In genomic region chr4:149066672-149067551, GRCm38 (mm10) we compare ENCODE assay signal across 9 mouse cellular contexts. TPM values are rescaled to one million over a fixed set of nuclear protein-coding genes. Genes with fewer than 3 reads are reported as not detected.
A peak's percentile ranks its signal among the peaks of the same experiment; 100 is the strongest.
DNase-seq lines count a peak whose midpoint lies in the region; ATAC-seq and TF ChIP-seq lines count a peak whose summit lies in the region.
"Had no signal": no experiment of that assay in that cellular context is flagged by ENCODE, and none has a peak within 500 bp of the region (broad histone marks: within the 10 kb centered on the region; RNA-seq: fewer than 3 reads in every experiment).

No protein-coding gene starts in this region.

- no peaks in the 10 kb centered on the region for H3K27me3 ChIP-seq in liver, adult 2 months (ENCODE audit: control insufficient read depth, insufficient read depth, low read length)
- peaks cover 18% of the 10 kb centered on the region; the same call in 1 of the 2 replicates for H3K27me3 ChIP-seq in limb, embryonic 13.5 days
- H3K27me3 ChIP-seq in thymus, adult 2 months (ENCODE audit: control insufficient read depth, insufficient read depth, low read length), result no peaks in the 10 kb centered on the region
- H3K27me3 ChIP-seq: embryonic facial prominence, embryonic 13.5 days; stomach, embryonic 15.5 days had no signal

- no peak overlapping the region for H3K9ac ChIP-seq in liver, adult 2 months (ENCODE audit: low read depth, low read length)
- 0 out of 2 replicates have a peak overlapping the region, but pooled peaks have one; percentile 9 for H3K9ac ChIP-seq in limb, embryonic 13.5 days
- H3K9ac ChIP-seq: embryonic facial prominence, embryonic 13.5 days; stomach, embryonic 15.5 days had no signal

- peaks cover 6% of the 10 kb centered on the region; the same call in 1 of the 2 replicates for H3K36me3 ChIP-seq in liver, adult 2 months (ENCODE audit: control insufficient read depth, insufficient read depth, low read length)
- H3K36me3 ChIP-seq in limb, embryonic 13.5 days, result peaks cover 3% of the 10 kb centered on the region
- no peaks in the 10 kb centered on the region for H3K36me3 ChIP-seq in thymus, adult 2 months (ENCODE audit: control insufficient read depth, insufficient read depth, low read length)

- no peak for ATAC-seq in limb, embryonic 13.5 days (ENCODE audit: low FRiP score, low read depth)

- no peak overlapping the region for H3K27ac ChIP-seq in liver, adult 2 months (replicated peaks; ENCODE audit: insufficient read depth, low read depth, low read length)
- no peak overlapping the region for H3K27ac ChIP-seq in limb, embryonic 13.5 days
- H3K27ac ChIP-seq in thymus, adult 2 months (ENCODE audit: control insufficient read depth, insufficient read depth, low read length), result no peak overlapping the region
- H3K27ac ChIP-seq: embryonic facial prominence, embryonic 13.5 days; stomach, embryonic 15.5 days had no signal

- H3K4me3 ChIP-seq in liver, adult 2 months (ENCODE audit: insufficient read depth, low read depth, low read length), result no peak overlapping the region
- no peak overlapping the region for H3K4me3 ChIP-seq in limb, embryonic 13.5 days
- H3K4me3 ChIP-seq in thymus, adult 2 months (ENCODE audit: control insufficient read depth, insufficient read depth, low read length), result no peak overlapping the region
- H3K4me3 ChIP-seq: embryonic facial prominence, embryonic 13.5 days; stomach, embryonic 15.5 days had no signal

- 87% methylated on average over 22 of the region's 22 CpGs for WGBS in liver, adult 2 months
- WGBS in limb, embryonic 13.5 days, result 79% methylated on average over 22 of the region's 22 CpGs
- WGBS in thymus, adult 2 months, result 42% methylated on average over 22 of the region's 22 CpGs

- H3K4me1 ChIP-seq in liver, adult 2 months (ENCODE audit: control insufficient read depth, insufficient read depth, low read length), result peaks cover 5% of the 10 kb centered on the region
- H3K4me1 ChIP-seq in limb, embryonic 13.5 days, result peaks cover 50% of the 10 kb centered on the region
- H3K4me1 ChIP-seq in thymus, adult 2 months (replicated peaks; ENCODE audit: control insufficient read depth, insufficient read depth, low read length), result peaks cover 28% of the 10 kb centered on the region

- H3K4me2 ChIP-seq in limb, embryonic 13.5 days (replicated peaks), result no peak overlapping the region
- H3K4me2 ChIP-seq: embryonic facial prominence, embryonic 13.5 days; stomach, embryonic 15.5 days had no signal

- H3K79me2 ChIP-seq in liver, adult 2 months (ENCODE audit: control insufficient read depth, insufficient read depth, low read length), result peaks cover 44% of the 10 kb centered on the region

- no peak for DNase-seq in liver, adult 2 months (ENCODE audit: extremely low read depth, low read depth, low spot score)
- no peak for DNase-seq in liver
- peak; percentile 34 for DNase-seq in cerebellum, adult 11-12 months
- DNase-seq in thymus, adult 2 months, result peak; percentile 48
- no peak for DNase-seq in layer of hippocampus, adult 18-20 months (ENCODE audit: low spot score in 2 of 2)
- DNase-seq in adrenal gland, adult 18-20 months (ENCODE audit: low spot score in 2 of 2), result no peak

- TF ChIP-seq CTCF in liver, adult 2 months (IDR thresholded peaks at IDR 0.05; ENCODE audit: low read depth, low read length), result peak; percentile 26
- peak; percentile 54; the same call in 1 of the 2 replicates for TF ChIP-seq CTCF in thymus, adult 2 months (IDR thresholded peaks at IDR 0.05; ENCODE audit: borderline replicate concordance, control insufficient read depth, extremely low read depth, insufficient read depth, low read length, poor library complexity)

- no peak for TF ChIP-seq POLR2A in liver, adult 2 months (IDR thresholded peaks at IDR 0.05; ENCODE audit: extremely low read depth, insufficient read depth, low read length)
- TF ChIP-seq POLR2A in thymus, adult 2 months (IDR thresholded peaks at IDR 0.05; ENCODE audit: control insufficient read depth, extremely low read depth, insufficient read depth, low read length, poor library complexity), result no peak

- no peaks in the 10 kb centered on the region for H3K9me3 ChIP-seq in limb, embryonic 13.5 days
- H3K9me3 ChIP-seq: embryonic facial prominence, embryonic 13.5 days; stomach, embryonic 15.5 days had no signal

RNA-seq across cellular contexts. Expression of gene Pex14, which starts 32.8 kb away (rescaled TPM):
- total RNA-seq in liver, adult 2 months (2014; rRNA removed), result 35.6 and 43.3 TPM in 2 replicates
- 58.2 and 71.6 TPM in 2 replicates for polyA plus RNA-seq in liver, adult 2 months (2012; rRNA removed)
- 51.1 and 54.3 TPM in 2 replicates for polyA plus RNA-seq in limb, embryonic 13.5 days (2015; fragmentation: Nextera tagmentation; extraction: Ambion mirVana)
- polyA plus RNA-seq in thymus, adult 2 months (2012; rRNA removed), result 40.4 and 45.0 TPM in 2 replicates
- total RNA-seq in layer of hippocampus, adult 18-20 months (2021), result 10 to 100 TPM; 46.7 to 47.1 TPM
- total RNA-seq in adrenal gland, adult 18-20 months (2021), result 10 to 100 TPM; 64.7 to 66.8 TPM

RNA-seq across cellular contexts. Expression of gene Dffa, which starts 37.0 kb away (rescaled TPM):
- 11.8 and 13.2 TPM in 2 replicates for total RNA-seq in liver, adult 2 months (2014; rRNA removed)
- polyA plus RNA-seq in liver, adult 2 months (2012; rRNA removed), result 14.5 and 14.8 TPM in 2 replicates
- polyA plus RNA-seq in limb, embryonic 13.5 days (2015; fragmentation: Nextera tagmentation; extraction: Ambion mirVana), result 31.7 and 33.8 TPM in 2 replicates
- 40.2 and 40.3 TPM in 2 replicates for polyA plus RNA-seq in thymus, adult 2 months (2012; rRNA removed)
- 10 to 100 TPM; 48.8 to 50.7 TPM for total RNA-seq in layer of hippocampus, adult 18-20 months (2021)
- 10 to 100 TPM; 22.1 to 23.5 TPM for total RNA-seq in adrenal gland, adult 18-20 months (2021)

RNA-seq across cellular contexts. Expression of gene Cort, which starts 59.7 kb away (rescaled TPM):
- total RNA-seq in liver, adult 2 months (2014; rRNA removed), result not detected in 2 replicates
- polyA plus RNA-seq in liver, adult 2 months (2012; rRNA removed), result not detected in 2 replicates
- 0.31 TPM in 1 of 2 replicates, not detected in the other for polyA plus RNA-seq in limb, embryonic 13.5 days (2015; fragmentation: Nextera tagmentation; extraction: Ambion mirVana)
- polyA plus RNA-seq in thymus, adult 2 months (2012; rRNA removed), result 0.22 and 0.67 TPM in 2 replicates
- 10 to 100 TPM in 1 of 2 experiments, 1 to 10 TPM in 1; 9.8 to 13.8 TPM for total RNA-seq in layer of hippocampus, adult 18-20 months (2021)
- 1 to 10 TPM in 1 of 2 experiments, under 1 TPM in 1; 0.80 to 1.5 TPM for total RNA-seq in adrenal gland, adult 18-20 months (2021)

Comparison
In these comparisons a context has a peak if more than half of its experiments do, and no peak if none do; other contexts are left out.
1. DNase-seq: peak in cerebellum, adult 11-12 months (single experiment) and thymus, adult 2 months (single experiment); none in liver, adult 2 months (single experiment), liver (single experiment), layer of hippocampus, adult 18-20 months (0 of 2) and adrenal gland, adult 18-20 months (0 of 2).
2. RNA of gene Cort, which starts 59.7 kb away (total RNA-seq): 9.8 to 13.8 TPM in layer of hippocampus, adult 18-20 months; 0.80 to 1.5 TPM in adrenal gland, adult 18-20 months and not detected in liver, adult 2 months; every median in the first group is over 4 times any median in the second.